Mouse (Mus musculus): ENCODE data around the gene Espn. TPM values are rescaled to one million over a fixed set of nuclear protein-coding genes. Genes with fewer than 3 reads are reported as not detected.

Espn gene
- polyA plus RNA-seq, 1 experiment: 19.3 TPM

DNA sequence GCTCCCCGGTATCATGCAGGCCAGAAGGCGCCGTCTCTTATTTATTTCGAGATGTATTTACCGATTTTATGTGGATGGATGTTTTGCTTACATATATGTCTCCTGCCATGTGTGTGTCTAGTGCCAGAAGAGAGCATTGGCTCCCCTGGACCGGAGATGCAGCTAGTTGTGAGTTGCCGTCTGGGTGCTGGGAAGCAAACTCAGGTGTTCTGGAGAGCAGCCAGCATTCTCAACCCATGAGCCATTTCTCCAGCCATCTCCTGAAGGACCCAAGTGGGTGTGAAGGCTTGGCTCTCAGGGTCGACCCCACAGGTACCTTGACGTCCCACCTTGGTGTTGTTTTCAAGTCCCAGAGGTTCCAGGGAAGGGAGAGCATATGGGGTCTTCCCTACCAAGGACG, 30.0 kb upstream of the Espn start:
- no peaks in the 10 kb centered on the region for H3K4me1 ChIP-seq (ENCODE audit: control insufficient read depth, insufficient read depth, low read length)
- no peaks in the 10 kb centered on the region for H3K9me3 ChIP-seq (replicated peaks; ENCODE audit: control insufficient read depth, insufficient read depth, low read length, poor library complexity, severe bottlenecking)
- TF ChIP-seq EP300 (IDR thresholded peaks at IDR 0.05; ENCODE audit: insufficient read depth, low read depth, low read length) (no peak), POLR2A (IDR thresholded peaks at IDR 0.05; ENCODE audit: insufficient read depth, low read length) (no peak), CTCF (IDR thresholded peaks at IDR 0.05; ENCODE audit: low read depth, low read length) (no peak)
- no peaks in the 10 kb centered on the region for H3K27me3 ChIP-seq (ENCODE audit: control insufficient read depth, insufficient read depth, low read length, poor library complexity, severe bottlenecking)
- peaks cover 3% of the 10 kb centered on the region; the same call in 1 of the 2 replicates for H3K36me3 ChIP-seq (ENCODE audit: control insufficient read depth, insufficient read depth, low read length, poor library complexity, severe bottlenecking)
- no peak overlapping the region for H3K4me3 ChIP-seq (ENCODE audit: low read depth, low read length)
- no peak overlapping the region for H3K9ac ChIP-seq (ENCODE audit: low read depth, poor library complexity, severe bottlenecking)
- no peak overlapping the region for H3K27ac ChIP-seq (ENCODE audit: insufficient read depth, low read length)

DNA sequence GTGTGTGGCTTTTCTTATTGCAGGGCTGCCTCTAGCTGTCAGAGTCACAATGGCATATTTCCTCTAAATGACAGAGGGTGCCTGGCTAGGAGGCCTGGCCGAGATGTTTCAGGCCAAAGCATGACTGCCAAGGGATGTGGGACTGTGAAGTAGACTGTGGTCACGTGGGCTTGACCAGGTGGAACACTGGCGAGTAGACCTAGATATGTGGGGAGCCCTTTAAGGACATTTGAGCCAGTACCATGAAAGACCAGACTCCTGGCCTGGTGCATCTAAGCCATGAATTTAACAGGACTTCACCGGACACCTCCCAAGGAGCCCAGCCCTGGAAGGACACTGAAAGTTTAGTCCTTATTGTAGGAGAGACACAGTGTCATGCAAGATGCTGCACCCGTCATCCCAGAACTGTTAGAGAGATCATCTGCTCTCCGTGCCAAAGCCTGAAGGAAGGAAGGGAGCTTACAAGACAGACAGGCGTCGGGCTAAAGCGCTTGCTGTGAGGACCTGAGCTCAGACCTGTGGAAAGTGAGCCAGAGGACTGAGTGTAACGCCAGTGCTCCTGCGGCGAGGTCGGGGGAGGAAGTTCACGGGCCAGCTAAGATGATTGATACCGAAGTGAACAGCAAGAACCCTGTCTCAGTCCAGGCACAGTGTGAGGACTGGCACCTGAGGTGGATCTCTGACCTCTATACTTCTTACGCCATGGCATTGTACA, 27.9 kb upstream of the Espn start:
- TF ChIP-seq CTCF (IDR thresholded peaks at IDR 0.05; ENCODE audit: low read depth, low read length): no peak
- no peak for TF ChIP-seq POLR2A (IDR thresholded peaks at IDR 0.05; ENCODE audit: insufficient read depth, low read length)
- no peak for TF ChIP-seq EP300 (IDR thresholded peaks at IDR 0.05; ENCODE audit: insufficient read depth, low read depth, low read length)
- Histone ChIP-seq H3K27ac (ENCODE audit: insufficient read depth, low read length) (no peak overlapping the region), H3K27me3 (ENCODE audit: control insufficient read depth, insufficient read depth, low read length, poor library complexity, severe bottlenecking) (no peaks in the 10 kb centered on the region)

GRCm38 (mm10) chr4:152178916-152179705, 26.9 kb upstream of the Espn start:
- no peaks in the 10 kb centered on the region for H3K27me3 ChIP-seq (ENCODE audit: control insufficient read depth, insufficient read depth, low read length, poor library complexity, severe bottlenecking)
- H3K9me3 ChIP-seq (replicated peaks; ENCODE audit: control insufficient read depth, insufficient read depth, low read length, poor library complexity, severe bottlenecking): no peaks in the 10 kb centered on the region
- TF ChIP-seq POLR2A (IDR thresholded peaks at IDR 0.05; ENCODE audit: insufficient read depth, low read length) (no peak), CTCF (IDR thresholded peaks at IDR 0.05; ENCODE audit: low read depth, low read length) (no peak)
- peak overlapping the region; percentile 96 for H3K9ac ChIP-seq (ENCODE audit: low read depth, poor library complexity, severe bottlenecking)
- H3K4me1 ChIP-seq (ENCODE audit: control insufficient read depth, insufficient read depth, low read length): no peaks in the 10 kb centered on the region
- no peak overlapping the region for H3K27ac ChIP-seq (ENCODE audit: insufficient read depth, low read length)
- peaks cover 3% of the 10 kb centered on the region; the same call in 1 of the 2 replicates for H3K36me3 ChIP-seq (ENCODE audit: control insufficient read depth, insufficient read depth, low read length, poor library complexity, severe bottlenecking)
- H3K4me3 ChIP-seq (ENCODE audit: low read depth, low read length): peak overlapping the region; percentile 73

More for the DNA sequence above, 27.9 kb upstream of the Espn start:
- Histone ChIP-seq H3K4me3 (ENCODE audit: low read depth, low read length) (no peak overlapping the region), H3K9ac (ENCODE audit: low read depth, poor library complexity, severe bottlenecking) (no peak overlapping the region), H3K4me1 (ENCODE audit: control insufficient read depth, insufficient read depth, low read length) (no peaks in the 10 kb centered on the region), H3K9me3 (replicated peaks; ENCODE audit: control insufficient read depth, insufficient read depth, low read length, poor library complexity, severe bottlenecking) (no peaks in the 10 kb centered on the region), H3K36me3 (ENCODE audit: control insufficient read depth, insufficient read depth, low read length, poor library complexity, severe bottlenecking) (peaks cover 3% of the 10 kb centered on the region; the same call in 1 of the 2 replicates)

- H3K4me1 ChIP-seq (ENCODE audit: control insufficient read depth, insufficient read depth, low read length): no peaks in the 10 kb centered on the region
- H3K27ac ChIP-seq (ENCODE audit: insufficient read depth, low read length): no peak overlapping the region
- H3K9me3 ChIP-seq (replicated peaks; ENCODE audit: control insufficient read depth, insufficient read depth, low read length, poor library complexity, severe bottlenecking): no peaks in the 10 kb centered on the region
- H3K4me3 ChIP-seq (ENCODE audit: low read depth, low read length): peak overlapping the region; percentile 73
- TF ChIP-seq EP300 (IDR thresholded peaks at IDR 0.05; ENCODE audit: insufficient read depth, low read depth, low read length) (no peak), CTCF (IDR thresholded peaks at IDR 0.05; ENCODE audit: low read depth, low read length) (no peak), POLR2A (IDR thresholded peaks at IDR 0.05; ENCODE audit: insufficient read depth, low read length) (no peak)
- H3K27me3 ChIP-seq (ENCODE audit: control insufficient read depth, insufficient read depth, low read length, poor library complexity, severe bottlenecking): no peaks in the 10 kb centered on the region
- peak overlapping the region; percentile 96 for H3K9ac ChIP-seq (ENCODE audit: low read depth, poor library complexity, severe bottlenecking)
- H3K36me3 ChIP-seq (ENCODE audit: control insufficient read depth, insufficient read depth, low read length, poor library complexity, severe bottlenecking): peaks cover 3% of the 10 kb centered on the region; the same call in 1 of the 2 replicates
These were observed 26.2 kb upstream of the Espn start for GRCm38 (mm10) chr4:152178344-152178864.

GRCm38 (mm10) chr4:152177537-152178343, 25.6 kb upstream of the Espn start, which contains the start of gene Acot7:
Gene Acot7 (plus strand): TSS chr4:152178134.
- peak within 1 kb of the TSS; percentile 73 for H3K4me3 ChIP-seq (ENCODE audit: low read depth, low read length)
- no peaks in the 10 kb centered on the region for H3K4me1 ChIP-seq (ENCODE audit: control insufficient read depth, insufficient read depth, low read length)
- peaks cover 3% of the 10 kb centered on the region; the same call in 1 of the 2 replicates for H3K36me3 ChIP-seq (ENCODE audit: control insufficient read depth, insufficient read depth, low read length, poor library complexity, severe bottlenecking)
- no peak within 1 kb of the TSS for H3K27ac ChIP-seq (ENCODE audit: insufficient read depth, low read length)
- peak within 1 kb of the TSS; percentile 96 for H3K9ac ChIP-seq (ENCODE audit: low read depth, poor library complexity, severe bottlenecking)
- TF ChIP-seq POLR2A (IDR thresholded peaks at IDR 0.05; ENCODE audit: insufficient read depth, low read length): no peak
- TF ChIP-seq CTCF (IDR thresholded peaks at IDR 0.05; ENCODE audit: low read depth, low read length): no peak
- no peak for TF ChIP-seq EP300 (IDR thresholded peaks at IDR 0.05; ENCODE audit: insufficient read depth, low read depth, low read length)
- H3K27me3 ChIP-seq (ENCODE audit: control insufficient read depth, insufficient read depth, low read length, poor library complexity, severe bottlenecking): no peaks in the 10 kb centered on the region
- no peaks in the 10 kb centered on the region for H3K9me3 ChIP-seq (replicated peaks; ENCODE audit: control insufficient read depth, insufficient read depth, low read length, poor library complexity, severe bottlenecking)
